Mouse (Mus musculus): ENCODE data around the gene Myoz1. TPM values are rescaled to one million over a fixed set of nuclear protein-coding genes. Genes with fewer than 3 reads are reported as not detected.
"Not testable (repeated sequence)": the region's sequence is repeated elsewhere in the genome, so short reads cannot be mapped to it uniquely, and the experiment has no call there.

Myoz1 gene
- polyA plus RNA-seq, 1 experiment from 2014 or later, result not detected

DNA sequence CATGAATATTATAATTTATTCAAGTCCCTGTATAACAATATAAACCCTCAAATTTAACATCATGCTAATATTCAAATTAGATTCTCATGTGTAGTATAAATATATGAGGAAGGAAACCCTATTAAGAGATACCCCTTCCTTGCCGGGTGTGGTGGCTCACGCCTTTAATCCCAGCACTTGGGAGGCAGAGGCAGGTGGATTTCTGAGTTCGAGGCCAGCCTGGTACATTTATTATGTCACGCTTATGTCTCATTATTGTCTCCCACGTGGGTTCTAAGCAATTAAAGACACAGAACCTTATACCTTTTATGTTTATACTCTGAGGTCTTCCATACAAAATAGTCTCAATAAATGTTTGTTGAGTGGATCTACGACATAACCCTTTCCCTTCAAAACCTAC, 17.6 kb downstream of the Myoz1 start:
- Histone ChIP-seq H3K4me3 (replicated peaks; ENCODE audit: low read depth, low read length) (no peak overlapping the region), H3K4me2 (ENCODE audit: low read length) (no peak overlapping the region), H3K9me3 (ENCODE audit: control insufficient read depth, low read length) (no peaks in the 10 kb centered on the region), H3K27me3 (ENCODE audit: control insufficient read depth, insufficient read depth, low read length) (no peaks in the 10 kb centered on the region), H3K9ac (replicated peaks; ENCODE audit: low read length) (no peak overlapping the region), H3K36me3 (ENCODE audit: control insufficient read depth, insufficient read depth, low read length) (no peaks in the 10 kb centered on the region), H3K4me1 (ENCODE audit: control insufficient read depth, insufficient read depth, low read length) (peaks cover 5% of the 10 kb centered on the region; the same call in 1 of the 2 replicates), H3K27ac (replicated peaks; ENCODE audit: low read depth, low read length) (no peak overlapping the region)
- DNase-seq (no peak), ATAC-seq (ENCODE audit: low FRiP score, low TSS enrichment) (no peak)
- WGBS, result 94% methylated on average over 6 of the region's 6 CpGs

- no peak for ATAC-seq (ENCODE audit: low FRiP score, low TSS enrichment)
These were observed 18.3 kb downstream of the Myoz1 start for GRCm38 (mm10) chr14:20637818-20638574.

GRCm38 (mm10) chr14:20636968-20637367, 19.4 kb downstream of the Myoz1 start:
- not testable (repeated sequence) for H3K9ac ChIP-seq (replicated peaks; ENCODE audit: low read length); H3K4me3 ChIP-seq (replicated peaks; ENCODE audit: low read depth, low read length); H3K27ac ChIP-seq (replicated peaks; ENCODE audit: low read depth, low read length); DNase-seq; H3K36me3 ChIP-seq (ENCODE audit: control insufficient read depth, insufficient read depth, low read length); ATAC-seq (ENCODE audit: low FRiP score, low TSS enrichment); H3K4me1 ChIP-seq (ENCODE audit: control insufficient read depth, insufficient read depth, low read length); H3K27me3 ChIP-seq (ENCODE audit: control insufficient read depth, insufficient read depth, low read length); H3K4me2 ChIP-seq (ENCODE audit: low read length); H3K9me3 ChIP-seq (ENCODE audit: control insufficient read depth, low read length)
- WGBS, result 98% methylated on average over 3 of the region's 3 CpGs

More at GRCm38 (mm10) chr14:20637818-20638574, 18.3 kb downstream of the Myoz1 start:
- Histone ChIP-seq H3K36me3 (ENCODE audit: control insufficient read depth, insufficient read depth, low read length) (no peaks in the 10 kb centered on the region), H3K4me1 (ENCODE audit: control insufficient read depth, insufficient read depth, low read length) (peaks cover 5% of the 10 kb centered on the region; the same call in 1 of the 2 replicates), H3K27ac (replicated peaks; ENCODE audit: low read depth, low read length) (no peak overlapping the region), H3K9ac (replicated peaks; ENCODE audit: low read length) (no peak overlapping the region), H3K27me3 (ENCODE audit: control insufficient read depth, insufficient read depth, low read length) (no peaks in the 10 kb centered on the region), H3K9me3 (ENCODE audit: control insufficient read depth, low read length) (no peaks in the 10 kb centered on the region), H3K4me3 (replicated peaks; ENCODE audit: low read depth, low read length) (no peak overlapping the region), H3K4me2 (ENCODE audit: low read length) (no peak overlapping the region)
- DNase-seq, result no peak
- 92% methylated on average over 2 of the region's 2 CpGs for WGBS

DNA sequence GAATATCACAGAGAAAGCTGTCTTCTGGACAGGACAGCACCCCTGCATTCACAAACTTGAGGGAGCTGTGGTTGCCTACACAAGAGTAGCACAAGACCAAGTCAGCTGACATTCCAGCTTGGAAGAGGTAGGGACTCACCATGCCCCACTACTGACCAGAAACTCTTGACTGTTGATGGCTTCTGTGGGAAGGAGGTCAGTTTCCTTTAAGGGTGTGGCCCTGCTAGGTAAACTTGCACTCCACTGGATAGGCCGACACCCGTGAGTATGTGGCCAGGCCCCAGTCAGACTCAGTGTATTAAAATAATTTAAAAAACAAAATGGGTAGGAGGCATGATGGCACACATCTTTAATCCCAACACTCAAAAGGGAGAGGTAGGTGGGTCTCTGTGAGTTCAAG, 20.8 kb downstream of the Myoz1 start:
- H3K4me3 ChIP-seq (replicated peaks; ENCODE audit: low read depth, low read length), result no peak overlapping the region
- no peak overlapping the region for H3K27ac ChIP-seq (replicated peaks; ENCODE audit: low read depth, low read length)
- no peak overlapping the region for H3K9ac ChIP-seq (replicated peaks; ENCODE audit: low read length)
- DNase-seq, result no peak
- no peak overlapping the region for H3K4me2 ChIP-seq (ENCODE audit: low read length)
- no peaks in the 10 kb centered on the region for H3K4me1 ChIP-seq (ENCODE audit: control insufficient read depth, insufficient read depth, low read length)
- no peaks in the 10 kb centered on the region for H3K27me3 ChIP-seq (ENCODE audit: control insufficient read depth, insufficient read depth, low read length)
- no peaks in the 10 kb centered on the region for H3K9me3 ChIP-seq (ENCODE audit: control insufficient read depth, low read length)
- H3K36me3 ChIP-seq (ENCODE audit: control insufficient read depth, insufficient read depth, low read length), result no peaks in the 10 kb centered on the region
- WGBS, result 94% methylated on average over 2 of the region's 2 CpGs
- ATAC-seq (ENCODE audit: low FRiP score, low TSS enrichment), result no peak

DNA sequence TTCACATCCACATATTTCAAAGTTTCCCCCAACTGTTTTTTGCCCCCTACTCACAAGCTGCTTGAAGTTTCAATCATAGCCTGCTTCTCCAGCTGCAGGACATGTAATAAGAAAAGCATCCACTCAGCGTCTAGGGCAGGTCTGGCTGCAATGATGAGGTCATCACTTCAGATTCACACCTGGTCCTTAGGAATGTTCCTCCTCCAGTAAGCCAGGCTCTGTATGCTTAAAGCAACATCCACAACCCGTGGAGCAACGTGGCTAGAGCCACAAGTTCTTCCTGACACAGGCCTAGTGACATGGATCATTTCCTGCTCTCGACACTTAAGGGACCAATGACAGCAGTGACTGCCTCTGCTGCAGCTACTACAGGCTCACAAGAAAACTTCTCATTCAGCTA, 25.1 kb downstream of the Myoz1 start:
- DNase-seq (no peak), ATAC-seq (ENCODE audit: low FRiP score, low TSS enrichment) (no peak)
- Histone ChIP-seq H3K4me2 (ENCODE audit: low read length) (no peak overlapping the region), H3K4me3 (replicated peaks; ENCODE audit: low read depth, low read length) (no peak overlapping the region), H3K4me1 (ENCODE audit: control insufficient read depth, insufficient read depth, low read length) (no peaks in the 10 kb centered on the region), H3K36me3 (ENCODE audit: control insufficient read depth, insufficient read depth, low read length) (no peaks in the 10 kb centered on the region), H3K27ac (replicated peaks; ENCODE audit: low read depth, low read length) (no peak overlapping the region), H3K27me3 (ENCODE audit: control insufficient read depth, insufficient read depth, low read length) (no peaks in the 10 kb centered on the region), H3K9me3 (ENCODE audit: control insufficient read depth, low read length) (no peaks in the 10 kb centered on the region), H3K9ac (replicated peaks; ENCODE audit: low read length) (no peak overlapping the region)
- 81% methylated on average over 4 of the region's 4 CpGs for WGBS

DNA sequence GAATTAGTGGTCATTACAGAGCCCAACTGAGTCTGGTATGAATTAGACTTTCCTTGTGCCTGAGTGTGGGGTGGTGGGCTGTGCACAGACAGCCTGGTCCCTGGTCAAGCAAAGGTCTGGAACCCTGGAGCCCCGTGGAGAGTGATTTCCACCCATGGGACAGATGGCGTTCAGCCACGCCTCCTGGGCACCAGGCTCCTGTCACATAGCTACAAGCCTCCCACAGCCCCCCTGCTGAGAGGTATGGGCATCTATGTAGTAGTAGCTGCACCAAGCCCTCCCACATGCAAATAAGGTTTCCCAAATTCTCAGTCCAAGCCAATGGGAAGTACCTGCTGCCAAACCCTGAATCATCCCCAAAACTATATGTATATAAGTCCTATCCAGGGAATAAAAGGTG, 29.4 kb downstream of the Myoz1 start:
- no peaks in the 10 kb centered on the region for H3K4me1 ChIP-seq (ENCODE audit: control insufficient read depth, insufficient read depth, low read length)
- H3K27me3 ChIP-seq (ENCODE audit: control insufficient read depth, insufficient read depth, low read length), result no peaks in the 10 kb centered on the region
- WGBS, result 88% methylated on average over 3 of the region's 3 CpGs
- H3K9ac ChIP-seq (replicated peaks; ENCODE audit: low read length), result no peak overlapping the region
- ATAC-seq (ENCODE audit: low FRiP score, low TSS enrichment) (no peak), DNase-seq (no peak)
- no peaks in the 10 kb centered on the region for H3K36me3 ChIP-seq (ENCODE audit: control insufficient read depth, insufficient read depth, low read length)
- H3K27ac ChIP-seq (replicated peaks; ENCODE audit: low read depth, low read length), result no peak overlapping the region
- H3K4me3 ChIP-seq (replicated peaks; ENCODE audit: low read depth, low read length), result no peak overlapping the region
- H3K9me3 ChIP-seq (ENCODE audit: control insufficient read depth, low read length), result no peaks in the 10 kb centered on the region
- H3K4me2 ChIP-seq (ENCODE audit: low read length), result no peak overlapping the region

DNA sequence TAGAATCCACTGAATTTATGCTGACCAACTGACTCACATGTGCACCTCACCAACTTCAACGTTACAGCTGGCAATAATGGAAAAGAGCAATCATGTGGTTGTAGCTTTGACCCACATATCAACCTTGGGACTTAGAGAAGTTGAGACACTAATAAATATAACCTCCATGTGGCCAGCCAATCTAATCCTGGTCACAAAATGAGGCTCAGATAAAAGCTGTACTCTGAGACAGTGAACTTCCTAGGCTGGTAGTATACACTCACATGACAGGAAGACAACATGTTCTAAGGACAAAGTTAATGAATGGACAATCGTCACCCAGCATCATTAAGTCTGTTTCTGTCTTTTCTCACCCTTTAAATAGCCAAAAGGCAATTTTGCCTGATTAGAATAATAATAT, 29.9 kb downstream of the Myoz1 start:
- H3K9me3 ChIP-seq (ENCODE audit: control insufficient read depth, low read length), result no peaks in the 10 kb centered on the region

GRCm38 (mm10) chr14:20622907-20623306, 33.4 kb downstream of the Myoz1 start:
- Histone ChIP-seq H3K4me1 (ENCODE audit: control insufficient read depth, insufficient read depth, low read length) (no peaks in the 10 kb centered on the region), H3K36me3 (ENCODE audit: control insufficient read depth, insufficient read depth, low read length) (no peaks in the 10 kb centered on the region), H3K4me3 (replicated peaks; ENCODE audit: low read depth, low read length) (no peak overlapping the region), H3K4me2 (ENCODE audit: low read length) (no peak overlapping the region), H3K9ac (replicated peaks; ENCODE audit: low read length) (no peak overlapping the region), H3K27ac (replicated peaks; ENCODE audit: low read depth, low read length) (no peak overlapping the region), H3K9me3 (ENCODE audit: control insufficient read depth, low read length) (no peaks in the 10 kb centered on the region), H3K27me3 (ENCODE audit: control insufficient read depth, insufficient read depth, low read length) (no peaks in the 10 kb centered on the region)
- DNase-seq (no peak), ATAC-seq (ENCODE audit: low FRiP score, low TSS enrichment) (no peak)
- WGBS, result 94% methylated on average over 3 of the region's 3 CpGs

More for the DNA sequence above, 29.9 kb downstream of the Myoz1 start:
- 90% methylated on average over 2 of the region's 2 CpGs for WGBS
- Histone ChIP-seq H3K36me3 (ENCODE audit: control insufficient read depth, insufficient read depth, low read length) (no peaks in the 10 kb centered on the region), H3K27ac (replicated peaks; ENCODE audit: low read depth, low read length) (no peak overlapping the region), H3K4me1 (ENCODE audit: control insufficient read depth, insufficient read depth, low read length) (no peaks in the 10 kb centered on the region), H3K27me3 (ENCODE audit: control insufficient read depth, insufficient read depth, low read length) (no peaks in the 10 kb centered on the region), H3K4me3 (replicated peaks; ENCODE audit: low read depth, low read length) (no peak overlapping the region), H3K4me2 (ENCODE audit: low read length) (no peak overlapping the region), H3K9ac (replicated peaks; ENCODE audit: low read length) (no peak overlapping the region)
- DNase-seq (no peak), ATAC-seq (ENCODE audit: low FRiP score, low TSS enrichment) (no peak)

DNA sequence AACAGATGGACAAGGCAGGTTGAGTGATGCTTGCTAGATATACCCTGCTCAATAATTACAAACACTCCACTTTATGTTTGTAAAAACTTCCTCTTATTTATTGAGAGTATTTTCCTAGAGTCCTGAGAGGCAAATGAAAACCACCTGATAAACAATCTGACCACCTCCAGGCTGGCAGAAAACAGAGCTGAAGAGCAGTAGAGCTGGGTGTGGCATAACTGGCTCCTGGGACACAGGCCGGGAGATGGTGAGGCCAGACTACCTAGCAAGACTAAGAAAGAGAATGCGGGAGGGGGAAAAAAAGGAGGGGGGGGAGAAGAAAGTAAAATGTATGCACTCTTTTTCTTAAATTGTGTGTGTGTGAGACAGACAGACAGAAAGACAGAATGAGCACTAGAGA, 33.9 kb downstream of the Myoz1 start:
- no peaks in the 10 kb centered on the region for H3K36me3 ChIP-seq (ENCODE audit: control insufficient read depth, insufficient read depth, low read length)
- no peak overlapping the region for H3K4me3 ChIP-seq (replicated peaks; ENCODE audit: low read depth, low read length)
- no peak overlapping the region for H3K4me2 ChIP-seq (ENCODE audit: low read length)
- DNase-seq (no peak), ATAC-seq (ENCODE audit: low FRiP score, low TSS enrichment) (no peak)
- no peak overlapping the region for H3K9ac ChIP-seq (replicated peaks; ENCODE audit: low read length)
- no peaks in the 10 kb centered on the region for H3K9me3 ChIP-seq (ENCODE audit: control insufficient read depth, low read length)
- H3K4me1 ChIP-seq (ENCODE audit: control insufficient read depth, insufficient read depth, low read length), result no peaks in the 10 kb centered on the region
- WGBS, result 90% methylated on average over 2 of the region's 2 CpGs
- H3K27ac ChIP-seq (replicated peaks; ENCODE audit: low read depth, low read length), result no peak overlapping the region
- H3K27me3 ChIP-seq (ENCODE audit: control insufficient read depth, insufficient read depth, low read length), result no peaks in the 10 kb centered on the region
